Comparison of ENCODE assay signal across 8 mouse cellular contexts in genomic region chr14:56351959-56352660, GRCm38 (mm10). TPM values are rescaled to one million over a fixed set of nuclear protein-coding genes. Genes with fewer than 3 reads are reported as not detected.
DNase-seq lines count a peak whose midpoint lies in the region; ATAC-seq and TF ChIP-seq lines count a peak whose summit lies in the region.
"Had no signal": no experiment of that assay in that cellular context is flagged by ENCODE, and none has a peak within 500 bp of the region (broad histone marks: within the 10 kb centered on the region; RNA-seq: fewer than 3 reads in every experiment).

No protein-coding gene starts in this region.

- DNase-seq in midbrain, embryonic 10.5 days (ENCODE audit: low spot score), result peak; percentile 53
- DNase-seq in adrenal gland, adult 18-20 months (ENCODE audit: low spot score in 2 of 2), result peak; percentile 43 to 53
- DNase-seq in cerebellum, postnatal 36 days, result peak; percentile 43 to 47
- DNase-seq in hindlimb bud, embryonic 11.5 days (ENCODE audit: extremely low spot score, low read depth, low spot score), result peak; percentile 31
- DNase-seq in stomach, postnatal 0 days (ENCODE audit: low spot score), result peak; percentile 69
- DNase-seq in right cerebral cortex, adult 18-20 months, result no peak

- no peaks in the 10 kb centered on the region for H3K4me1 ChIP-seq in midbrain, embryonic 10.5 days
- H3K4me1 ChIP-seq in midbrain, embryonic 13.5 days (replicated peaks), result no peaks in the 10 kb centered on the region
- no peaks in the 10 kb centered on the region for H3K4me1 ChIP-seq in stomach, postnatal 0 days (replicated peaks; ENCODE audit: control insufficient read depth, insufficient read depth)

- no peak for TF ChIP-seq EP300 in stomach, postnatal 0 days (optimal IDR thresholded peaks at IDR 0.05)

- no peaks in the 10 kb centered on the region for H3K36me3 ChIP-seq in midbrain, embryonic 10.5 days
- no peaks in the 10 kb centered on the region for H3K36me3 ChIP-seq in midbrain, embryonic 13.5 days
- no peaks in the 10 kb centered on the region for H3K36me3 ChIP-seq in stomach, postnatal 0 days (ENCODE audit: control insufficient read depth, insufficient read depth, low read length)

- WGBS in midbrain, embryonic 10.5 days, result 36% methylated on average over 17 of the region's 17 CpGs
- 40% methylated on average over 17 of the region's 17 CpGs for WGBS in midbrain, embryonic 13.5 days
- 30% methylated on average over 17 of the region's 17 CpGs for WGBS in stomach, postnatal 0 days

- no peak overlapping the region for H3K4me2 ChIP-seq in midbrain, embryonic 13.5 days (replicated peaks)
- H3K4me2 ChIP-seq in stomach, postnatal 0 days (replicated peaks; ENCODE audit: low read depth), result no peak overlapping the region

- no peak overlapping the region for H3K9ac ChIP-seq in midbrain, embryonic 13.5 days (replicated peaks)
- H3K9ac ChIP-seq in stomach, postnatal 0 days (ENCODE audit: low read length), result no peak overlapping the region

- TF ChIP-seq CTCF in stomach, postnatal 0 days (IDR thresholded peaks at IDR 0.05; ENCODE audit: low read depth), result peak; percentile 72

- H3K27me3 ChIP-seq in midbrain, embryonic 10.5 days (ENCODE audit: low read depth, poor library complexity, severe bottlenecking), result no peaks in the 10 kb centered on the region
- H3K27me3 ChIP-seq in midbrain, embryonic 13.5 days, result no peaks in the 10 kb centered on the region
- no peaks in the 10 kb centered on the region for H3K27me3 ChIP-seq in stomach, postnatal 0 days (ENCODE audit: control insufficient read depth, insufficient read depth, low read length)

- no peak overlapping the region for H3K4me3 ChIP-seq in midbrain, embryonic 10.5 days
- no peak overlapping the region for H3K4me3 ChIP-seq in midbrain, embryonic 13.5 days (replicated peaks)
- H3K4me3 ChIP-seq in stomach, postnatal 0 days (ENCODE audit: low read depth, low read length), result no peak overlapping the region

- H3K27ac ChIP-seq in midbrain, embryonic 10.5 days (replicated peaks), result no peak overlapping the region
- H3K27ac ChIP-seq in midbrain, embryonic 13.5 days, result no peak overlapping the region
- no peak overlapping the region for H3K27ac ChIP-seq in stomach, postnatal 0 days (replicated peaks)

- no peaks in the 10 kb centered on the region for H3K9me3 ChIP-seq in midbrain, embryonic 10.5 days (replicated peaks)
- H3K9me3 ChIP-seq in midbrain, embryonic 13.5 days, result no peaks in the 10 kb centered on the region
- H3K9me3 ChIP-seq in stomach, postnatal 0 days (ENCODE audit: control insufficient read depth, low read length), result no peaks in the 10 kb centered on the region

- no peak for ATAC-seq in midbrain, embryonic 13.5 days
- ATAC-seq in stomach, postnatal 0 days (ENCODE audit: low FRiP score, low TSS enrichment), result peak; percentile 75

RNA-seq across cellular contexts. Expression of gene Atp12a, which starts 12.8 kb away (rescaled TPM):
- not detected in 2 replicates for polyA plus RNA-seq in midbrain, embryonic 10.5 days (2016; fragmentation: Nextera tagmentation; extraction: Ambion mirVana)
- polyA plus RNA-seq in midbrain, embryonic 13.5 days (2015; fragmentation: Nextera tagmentation; extraction: Ambion mirVana), result 0.05 TPM in 1 of 2 replicates, not detected in the other
- total RNA-seq in adrenal gland, adult 18-20 months (2021), result 1 to 10 TPM in 1 of 2 experiments, under 1 TPM in 1; 0.32 to 1.4 TPM
- 0.05 and 0.28 TPM in 2 replicates for polyA plus RNA-seq in stomach, postnatal 0 days (2015; fragmentation: Nextera tagmentation; extraction: Ambion mirVana)

RNA-seq across cellular contexts. Expression of gene Rnf17, which starts 50.3 kb away (rescaled TPM):
- 1.9 and 2.1 TPM in 2 replicates for polyA plus RNA-seq in midbrain, embryonic 10.5 days (2016; fragmentation: Nextera tagmentation; extraction: Ambion mirVana)
- polyA plus RNA-seq in midbrain, embryonic 13.5 days (2015; fragmentation: Nextera tagmentation; extraction: Ambion mirVana), result 1.3 and 1.7 TPM in 2 replicates
- total RNA-seq in adrenal gland, adult 18-20 months (2021), result 1 to 10 TPM in 1 of 2 experiments, under 1 TPM in 1; 0.46 to 1.4 TPM
- 0.40 and 0.67 TPM in 2 replicates for polyA plus RNA-seq in stomach, postnatal 0 days (2015; fragmentation: Nextera tagmentation; extraction: Ambion mirVana)
- polyA plus RNA-seq: large intestine, adult 2 months had no signal
